Mouse (Mus musculus): ENCODE results near the gene Gstt4.
"Not testable (repeated sequence)": the region's sequence is repeated elsewhere in the genome, so short reads cannot be mapped to it uniquely, and the experiment has no call there.

The Gstt4 gene

DNA sequence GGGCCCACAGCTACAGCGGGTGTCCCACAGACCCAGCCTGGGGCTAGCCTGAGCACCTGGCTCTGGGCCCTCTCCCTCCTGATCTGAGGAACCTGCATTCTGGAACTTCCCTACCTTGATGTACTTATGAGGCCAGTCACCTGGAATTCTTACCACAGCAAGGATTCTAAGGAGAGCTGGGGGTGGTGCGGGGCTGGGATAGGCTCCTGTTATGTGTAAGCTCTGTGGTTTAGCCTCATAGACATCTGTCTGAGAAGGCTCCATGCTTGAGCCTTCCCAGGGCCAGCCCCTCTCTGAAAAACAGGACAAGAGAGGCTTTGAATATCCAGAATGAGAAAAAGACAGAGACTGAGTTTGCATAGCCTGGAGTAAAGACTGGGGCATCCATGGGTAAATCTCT lies at the start of gene Gstt4:
TSS of gene Gstt4 (minus strand) at position 101 of the 400 bp plus-strand sequence.
- DNase-seq (ENCODE audit: extremely low read depth, low read depth, low spot score) = no peak

DNA sequence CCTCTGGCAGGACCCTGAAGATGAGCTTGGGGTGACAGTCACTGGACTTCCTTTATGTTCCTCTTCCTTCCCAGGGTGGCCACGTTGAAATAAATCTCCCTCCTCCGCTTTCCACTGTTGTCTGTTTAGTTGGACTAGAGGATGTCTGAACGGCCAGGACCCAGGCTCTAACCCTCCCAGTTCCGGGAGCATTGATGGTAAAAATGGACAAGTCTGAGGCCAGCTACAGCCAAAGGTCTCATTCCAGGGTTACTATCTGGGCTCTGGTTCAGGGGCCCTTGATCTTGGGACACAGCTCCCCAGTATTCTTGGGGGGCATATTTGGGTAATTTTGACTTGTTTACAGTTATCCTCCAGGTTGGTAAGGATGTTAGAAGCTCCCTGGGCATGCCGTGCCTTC lies 39.2 kb upstream of the Gstt4 start:
- no peak for DNase-seq (ENCODE audit: extremely low read depth, low read depth, low spot score)

- no peak for DNase-seq (ENCODE audit: extremely low read depth, low read depth, low spot score)
These were observed 38.4 kb upstream of the Gstt4 start for GRCm38 (mm10) chr10:75860746-75861145.

DNA sequence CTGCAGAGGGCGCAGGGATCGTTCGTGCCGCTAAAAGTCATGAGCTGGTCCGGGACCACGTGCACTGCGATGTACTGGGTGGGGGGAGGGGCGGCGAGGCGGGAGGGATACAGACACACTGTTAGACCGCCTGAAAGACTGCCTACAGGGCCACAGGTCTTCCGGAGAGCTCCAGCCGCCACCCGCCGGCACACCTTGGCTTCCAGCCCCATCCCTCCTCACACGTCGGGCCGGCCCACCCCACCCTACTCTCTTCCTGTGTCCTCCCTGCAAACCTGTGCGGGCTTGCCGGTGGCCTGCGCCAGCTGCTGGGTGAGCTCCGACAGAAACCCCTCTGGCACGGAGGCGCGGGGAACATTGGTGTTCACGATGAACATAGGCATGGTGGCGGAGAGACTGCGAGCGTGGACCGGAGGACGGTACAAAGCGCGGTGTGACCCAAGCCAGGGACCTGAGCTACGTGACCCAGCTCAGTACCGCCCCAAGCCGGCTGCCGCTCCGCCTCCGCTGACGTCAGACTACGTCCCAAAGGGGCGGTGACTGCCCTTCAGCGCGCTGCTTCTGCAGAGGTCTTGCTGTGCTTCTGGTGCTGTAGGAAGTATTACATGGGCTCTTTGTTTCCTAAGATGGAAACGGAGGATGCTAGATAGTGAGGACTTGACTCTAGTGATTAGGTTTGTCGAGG lies 37.6 kb upstream of the Gstt4 start, which contains the start of gene Mif:
TSS of gene Mif (minus strand) at position 455 of the 685 bp plus-strand sequence.
- not testable (repeated sequence) for DNase-seq (ENCODE audit: extremely low read depth, low read depth, low spot score)

GRCm38 (mm10) chr10:75859107-75859746 lies 36.9 kb upstream of the Gstt4 start:
- DNase-seq (ENCODE audit: extremely low read depth, low read depth, low spot score) = no peak

DNA sequence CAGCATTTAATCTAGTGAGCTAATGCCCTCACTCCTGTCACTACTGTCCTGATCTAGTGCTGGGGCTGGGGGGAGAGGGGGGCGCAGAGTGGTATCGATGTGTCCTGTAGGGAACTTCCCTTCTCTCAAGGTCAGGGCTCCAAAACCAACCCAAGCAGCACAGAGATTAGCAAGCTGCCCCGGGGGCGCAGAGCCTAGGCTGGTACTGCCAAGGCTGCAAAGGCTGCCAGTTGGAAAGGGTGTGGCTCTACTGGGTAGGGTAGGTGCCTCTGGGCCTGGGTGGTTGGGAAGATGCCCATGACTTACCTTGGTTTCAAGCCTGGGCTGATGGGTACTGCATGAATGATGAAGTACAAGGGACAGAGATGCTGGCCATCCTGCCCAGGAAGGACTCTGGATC lies 35.3 kb upstream of the Gstt4 start:
- peak; percentile 68 for DNase-seq (ENCODE audit: extremely low read depth, low read depth, low spot score)

- DNase-seq (ENCODE audit: extremely low read depth, low read depth, low spot score) = no peak
These were observed 34.6 kb upstream of the Gstt4 start for GRCm38 (mm10) chr10:75856976-75857375.

GRCm38 (mm10) chr10:75856155-75856907 lies 34.0 kb upstream of the Gstt4 start:
- DNase-seq (ENCODE audit: extremely low read depth, low read depth, low spot score) = no peak

- DNase-seq (ENCODE audit: extremely low read depth, low read depth, low spot score) = no peak
These were observed 33.2 kb upstream of the Gstt4 start for GRCm38 (mm10) chr10:75855416-75855981.

DNA sequence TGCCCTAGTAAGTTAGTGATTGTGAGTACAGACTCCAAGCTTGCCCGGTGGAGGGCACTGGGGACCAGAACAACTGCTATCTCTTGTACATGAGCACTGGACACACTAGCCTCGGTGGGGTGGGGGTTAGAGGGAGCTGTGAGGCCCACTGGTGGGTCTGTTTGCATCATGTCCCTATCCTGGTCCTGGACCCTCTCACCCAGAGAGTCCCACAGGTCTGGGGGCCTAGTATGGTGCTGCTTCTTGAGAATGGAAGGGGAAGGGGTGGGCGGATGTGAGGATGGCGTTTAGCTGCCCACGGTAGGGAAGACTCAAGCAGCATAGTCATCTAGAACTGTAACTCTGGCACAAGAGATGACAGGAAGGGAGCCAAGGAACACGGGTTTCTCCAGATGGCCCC lies 32.4 kb upstream of the Gstt4 start:
- DNase-seq (ENCODE audit: extremely low read depth, low read depth, low spot score) = no peak

DNA sequence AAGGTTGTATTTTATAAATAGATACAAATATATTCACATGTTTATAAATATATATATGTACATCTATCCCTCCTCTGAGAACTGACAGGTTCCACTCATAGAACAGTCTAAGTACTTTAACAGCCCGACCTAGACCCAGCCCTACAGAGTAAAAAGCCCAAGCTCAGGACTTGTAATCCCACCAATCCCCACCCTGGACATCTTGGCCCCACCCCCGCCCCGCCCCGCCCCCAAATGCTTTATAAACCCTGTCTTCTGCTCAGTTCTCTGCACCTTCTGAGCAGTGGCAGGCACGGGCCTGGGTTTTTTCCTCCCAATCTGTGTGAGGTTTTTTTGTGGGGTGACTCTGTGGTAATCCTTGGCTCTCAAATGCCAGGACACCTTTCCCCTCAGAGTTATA lies 31.8 kb upstream of the Gstt4 start:
- no peak for DNase-seq (ENCODE audit: extremely low read depth, low read depth, low spot score)

GRCm38 (mm10) chr10:75853452-75853851 lies 31.1 kb upstream of the Gstt4 start:
- no peak for DNase-seq (ENCODE audit: extremely low read depth, low read depth, low spot score)

DNA sequence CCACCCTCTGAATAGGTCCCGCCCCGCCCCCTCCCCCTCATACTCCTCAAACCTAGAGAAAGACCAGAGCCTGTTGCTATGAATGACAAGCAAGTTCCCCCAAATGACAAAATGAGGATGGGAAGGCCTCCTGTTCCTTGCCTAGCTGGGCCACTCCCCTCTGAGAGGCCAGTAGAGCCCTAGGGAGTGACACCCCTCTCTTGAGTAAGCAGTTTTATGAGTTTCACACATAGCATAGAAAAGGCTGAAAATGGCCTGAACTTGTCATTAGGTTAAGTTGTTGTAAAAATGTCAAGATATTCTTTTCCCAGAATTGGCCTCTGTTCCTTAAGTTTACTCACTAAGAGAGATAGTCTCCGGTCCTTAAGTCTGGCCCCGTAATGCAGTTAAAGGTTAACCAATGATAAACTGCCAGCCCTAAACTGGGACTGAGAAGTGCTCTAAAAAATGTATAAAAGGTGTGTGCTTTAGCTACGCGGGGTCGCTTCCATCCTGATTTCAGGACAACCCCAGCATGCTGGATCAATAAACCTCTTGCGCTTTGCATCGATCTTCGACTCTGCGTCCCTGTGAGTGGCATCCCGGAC lies 30.3 kb upstream of the Gstt4 start:
- DNase-seq (ENCODE audit: extremely low read depth, low read depth, low spot score) = no peak

- no peak for DNase-seq (ENCODE audit: extremely low read depth, low read depth, low spot score)
These were observed 29.3 kb upstream of the Gstt4 start for GRCm38 (mm10) chr10:75851681-75852080.

- DNase-seq (ENCODE audit: extremely low read depth, low read depth, low spot score) = no peak
These were observed 28.7 kb upstream of the Gstt4 start for GRCm38 (mm10) chr10:75851076-75851475.

DNA sequence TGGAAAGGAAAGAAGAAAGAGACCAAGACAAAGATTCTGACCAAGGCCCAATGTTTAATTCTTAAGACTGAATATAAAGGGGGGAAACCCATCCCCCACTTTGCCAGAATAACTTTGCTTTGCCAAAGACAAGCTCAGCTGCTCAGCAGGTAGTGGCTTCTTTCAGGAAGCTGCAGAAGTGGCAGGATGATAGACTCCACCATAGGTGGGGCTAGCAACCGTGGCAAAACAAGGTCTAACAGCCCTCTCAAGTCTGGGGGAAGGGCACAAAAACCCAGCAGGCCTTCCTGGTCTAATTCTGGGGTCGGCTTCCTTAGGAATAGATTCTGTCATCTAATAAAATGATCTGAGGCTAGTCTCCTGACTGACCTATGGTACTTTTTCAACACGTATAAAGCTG lies 26.0 kb upstream of the Gstt4 start:
- no peak for DNase-seq (ENCODE audit: extremely low read depth, low read depth, low spot score)

DNA sequence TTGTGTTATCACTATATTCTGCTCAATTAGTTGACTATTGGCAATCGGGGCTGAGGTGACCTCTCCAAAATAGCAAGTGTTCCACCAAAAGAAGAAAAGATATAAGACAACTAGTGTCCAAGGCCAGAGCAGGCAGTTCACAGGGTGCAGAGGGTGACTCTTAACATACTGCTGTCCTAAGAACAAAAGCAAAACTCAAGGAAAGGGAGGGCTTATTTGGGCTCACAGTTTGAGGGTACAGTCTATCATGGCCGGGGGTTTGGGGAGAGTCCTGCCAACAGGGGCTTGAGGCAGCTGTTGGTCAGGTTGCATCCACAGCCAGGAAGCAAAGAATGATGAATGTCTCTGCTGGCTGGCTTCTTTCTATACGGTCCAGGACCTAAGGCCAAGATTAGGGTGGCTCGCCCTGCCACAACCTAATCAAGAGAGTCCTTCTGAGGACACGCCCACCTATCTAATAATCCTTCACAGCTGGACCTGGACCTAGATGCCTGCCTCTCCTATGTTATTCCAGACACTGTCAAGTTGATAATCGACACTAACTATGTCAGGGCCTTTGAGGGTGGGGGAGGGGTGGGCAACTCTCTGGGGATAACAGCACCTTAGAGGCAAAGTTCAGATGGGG lies 23.1 kb upstream of the Gstt4 start:
- no peak for DNase-seq (ENCODE audit: extremely low read depth, low read depth, low spot score)

DNA sequence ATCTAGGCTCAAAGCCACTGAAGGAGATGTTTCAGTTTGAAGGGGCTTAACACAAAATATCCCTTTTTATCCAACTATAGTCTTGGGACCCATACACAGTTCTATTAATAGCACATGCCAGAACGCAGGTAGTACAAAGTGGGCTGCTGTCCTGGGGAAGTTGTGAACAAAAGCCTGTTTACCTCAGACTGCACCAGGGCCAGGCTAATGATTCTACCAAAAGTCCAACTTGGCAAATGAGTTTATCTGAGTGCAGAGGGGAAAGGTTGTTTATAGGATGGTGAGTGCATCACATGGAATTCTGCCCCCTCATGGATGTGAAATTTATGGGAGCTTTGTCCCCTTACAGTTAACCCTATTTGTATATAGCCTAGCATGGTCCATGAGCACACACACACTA lies 22.5 kb upstream of the Gstt4 start:
- no peak for DNase-seq (ENCODE audit: extremely low read depth, low read depth, low spot score)

DNA sequence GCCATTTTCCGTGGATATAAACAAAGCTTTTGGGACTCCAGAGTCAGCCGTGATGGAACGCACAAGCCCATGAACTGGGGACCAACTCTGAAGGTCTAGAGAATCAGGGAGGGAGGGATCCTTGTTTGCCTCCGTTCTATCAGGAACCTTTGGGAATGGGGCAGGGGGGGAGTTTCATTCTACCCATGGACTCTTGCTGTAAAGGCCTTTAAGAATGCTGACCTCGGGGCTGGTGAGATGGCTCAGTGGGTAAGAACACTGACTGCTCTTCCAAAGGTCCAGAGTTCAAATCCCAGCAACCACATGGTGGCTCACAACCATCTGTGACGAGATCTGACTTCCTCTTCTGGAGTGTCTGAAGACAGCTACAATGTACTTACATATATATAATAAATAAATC lies 21.6 kb upstream of the Gstt4 start:
- not testable (repeated sequence) for DNase-seq (ENCODE audit: extremely low read depth, low read depth, low spot score)

GRCm38 (mm10) chr10:75839092-75839491 lies 16.7 kb upstream of the Gstt4 start:
- no peak for DNase-seq (ENCODE audit: extremely low read depth, low read depth, low spot score)

GRCm38 (mm10) chr10:75837248-75837759 lies 15.0 kb upstream of the Gstt4 start, which contains the start of gene Gstt2:
Gene Gstt2 (minus strand): TSS chr10:75837424.
- no peak for DNase-seq (ENCODE audit: extremely low read depth, low read depth, low spot score)

Data from fat pad, adult 2 months (tissue).